Mouse (Mus musculus): ENCODE measurements at regions not wholly inside any gene's neighbourhood (a gene's known extent, or its start where the extent isn't known, plus 50 kb on each side); places are given as distances from the start of the nearest gene placed in this dataset.

- no peak overlapping the region for H3K4me3 ChIP-seq
- no peak overlapping the region for H3K27ac ChIP-seq
- H3K27me3 ChIP-seq, result no peaks in the 10 kb centered on the region
- H3K9ac ChIP-seq, result no peak overlapping the region
- ATAC-seq (ENCODE audit: insufficient number of reproducible peaks, low FRiP score, low TSS enrichment, low read depth), result no peak
- no peak overlapping the region for H3K4me2 ChIP-seq
- H3K9me3 ChIP-seq, result no peaks in the 10 kb centered on the region
- H3K4me1 ChIP-seq, result no peaks in the 10 kb centered on the region
- WGBS, result 86% methylated on average over 1 of the region's 1 CpGs
- no peaks in the 10 kb centered on the region for H3K36me3 ChIP-seq
These were observed 303.3 kb upstream of the Gm12728 start for GRCm38 (mm10) chr4:105486376-105486775.

GRCm38 (mm10) chr4:105496176-105496575, 293.5 kb upstream of the Gm12728 start:
- Histone ChIP-seq H3K4me1 (no peaks in the 10 kb centered on the region), H3K4me3 (no peak overlapping the region), H3K9me3 (no peaks in the 10 kb centered on the region), H3K27me3 (no peaks in the 10 kb centered on the region), H3K4me2 (no peak overlapping the region), H3K9ac (no peak overlapping the region), H3K36me3 (no peaks in the 10 kb centered on the region), H3K27ac (no peak overlapping the region)
- no peak for ATAC-seq (ENCODE audit: insufficient number of reproducible peaks, low FRiP score, low TSS enrichment, low read depth)
- 86% methylated on average over 2 of the region's 2 CpGs for WGBS

- Histone ChIP-seq H3K36me3 (no peaks in the 10 kb centered on the region), H3K9ac (no peak overlapping the region), H3K4me2 (no peak overlapping the region), H3K9me3 (no peaks in the 10 kb centered on the region), H3K27ac (no peak overlapping the region), H3K27me3 (no peaks in the 10 kb centered on the region), H3K4me3 (no peak overlapping the region), H3K4me1 (no peaks in the 10 kb centered on the region)
- ATAC-seq (ENCODE audit: insufficient number of reproducible peaks, low FRiP score, low TSS enrichment, low read depth), result no peak
- 71% methylated on average over 2 of the region's 2 CpGs for WGBS
These were observed 283.5 kb upstream of the Gm12728 start for GRCm38 (mm10) chr4:105506190-105506589.

GRCm38 (mm10) chr4:105507221-105507620, 282.4 kb upstream of the Gm12728 start:
- H3K4me1 ChIP-seq, result no peaks in the 10 kb centered on the region
- no peaks in the 10 kb centered on the region for H3K36me3 ChIP-seq
- no peaks in the 10 kb centered on the region for H3K27me3 ChIP-seq
- H3K4me2 ChIP-seq, result no peak overlapping the region
- no peak overlapping the region for H3K9ac ChIP-seq
- WGBS, result 74% methylated on average over 7 of the region's 7 CpGs
- ATAC-seq (ENCODE audit: insufficient number of reproducible peaks, low FRiP score, low TSS enrichment, low read depth), result no peak
- H3K4me3 ChIP-seq, result no peak overlapping the region
- H3K9me3 ChIP-seq, result no peaks in the 10 kb centered on the region
- no peak overlapping the region for H3K27ac ChIP-seq

- Histone ChIP-seq H3K4me2 (no peak overlapping the region), H3K27ac (no peak overlapping the region), H3K27me3 (no peaks in the 10 kb centered on the region), H3K4me1 (no peaks in the 10 kb centered on the region), H3K36me3 (no peaks in the 10 kb centered on the region), H3K4me3 (no peak overlapping the region), H3K9me3 (no peaks in the 10 kb centered on the region), H3K9ac (no peak overlapping the region)
- no peak for ATAC-seq (ENCODE audit: insufficient number of reproducible peaks, low FRiP score, low TSS enrichment, low read depth)
- 87% methylated on average over 3 of the region's 3 CpGs for WGBS
These were observed 280.6 kb upstream of the Gm12728 start for GRCm38 (mm10) chr4:105509091-105509490.

- no peak overlapping the region for H3K27ac ChIP-seq
- 73% methylated on average over 1 of the region's 1 CpGs for WGBS
- H3K4me2 ChIP-seq, result no peak overlapping the region
- H3K4me3 ChIP-seq, result no peak overlapping the region
- H3K36me3 ChIP-seq, result no peaks in the 10 kb centered on the region
- H3K9ac ChIP-seq, result no peak overlapping the region
- H3K4me1 ChIP-seq, result no peaks in the 10 kb centered on the region
- no peaks in the 10 kb centered on the region for H3K9me3 ChIP-seq
- no peak for ATAC-seq (ENCODE audit: insufficient number of reproducible peaks, low FRiP score, low TSS enrichment, low read depth)
- H3K27me3 ChIP-seq, result no peaks in the 10 kb centered on the region
These were observed 279.3 kb upstream of the Gm12728 start for GRCm38 (mm10) chr4:105510406-105510805.

GRCm38 (mm10) chr4:105525135-105525534, 264.5 kb upstream of the Gm12728 start:
- Histone ChIP-seq H3K4me2 (no peak overlapping the region), H3K4me3 (no peak overlapping the region), H3K36me3 (no peaks in the 10 kb centered on the region), H3K9ac (no peak overlapping the region), H3K27ac (no peak overlapping the region), H3K4me1 (no peaks in the 10 kb centered on the region), H3K27me3 (no peaks in the 10 kb centered on the region), H3K9me3 (no peaks in the 10 kb centered on the region)
- no peak for ATAC-seq (ENCODE audit: insufficient number of reproducible peaks, low FRiP score, low TSS enrichment, low read depth)
- WGBS, result 43% methylated on average over 2 of the region's 2 CpGs

- WGBS, result 34% methylated on average over 7 of the region's 7 CpGs
- no peak overlapping the region for H3K4me3 ChIP-seq
- H3K4me2 ChIP-seq, result no peak overlapping the region
- no peaks in the 10 kb centered on the region for H3K36me3 ChIP-seq
- no peaks in the 10 kb centered on the region for H3K9me3 ChIP-seq
- no peak overlapping the region for H3K27ac ChIP-seq
- no peak for ATAC-seq (ENCODE audit: insufficient number of reproducible peaks, low FRiP score, low TSS enrichment, low read depth)
- H3K27me3 ChIP-seq, result no peaks in the 10 kb centered on the region
- H3K9ac ChIP-seq, result no peak overlapping the region
- no peaks in the 10 kb centered on the region for H3K4me1 ChIP-seq
These were observed 262.9 kb upstream of the Gm12728 start for GRCm38 (mm10) chr4:105526755-105527154.

- no peak for ATAC-seq (ENCODE audit: insufficient number of reproducible peaks, low FRiP score, low TSS enrichment, low read depth)
- Histone ChIP-seq H3K27ac (no peak overlapping the region), H3K27me3 (no peaks in the 10 kb centered on the region), H3K36me3 (no peaks in the 10 kb centered on the region), H3K4me1 (0 out of 2 replicates have a peak, but pooled peaks cover 5% of the 10 kb centered on the region), H3K9me3 (no peaks in the 10 kb centered on the region), H3K9ac (no peak overlapping the region), H3K4me3 (no peak overlapping the region), H3K4me2 (no peak overlapping the region)
- 41% methylated on average over 3 of the region's 3 CpGs for WGBS
These were observed 262.4 kb upstream of the Gm12728 start for GRCm38 (mm10) chr4:105527316-105527715.

GRCm38 (mm10) chr4:105531651-105532425, 257.8 kb upstream of the Gm12728 start:
- WGBS, result 46% methylated on average over 16 of the region's 16 CpGs
- ATAC-seq (ENCODE audit: insufficient number of reproducible peaks, low FRiP score, low TSS enrichment, low read depth), result no peak

GRCm38 (mm10) chr4:105535451-105535850, 254.2 kb upstream of the Gm12728 start:
- Histone ChIP-seq H3K27me3 (no peaks in the 10 kb centered on the region), H3K36me3 (no peaks in the 10 kb centered on the region), H3K4me2 (no peak overlapping the region), H3K9ac (no peak overlapping the region), H3K27ac (no peak overlapping the region), H3K9me3 (no peaks in the 10 kb centered on the region), H3K4me1 (0 out of 2 replicates have a peak, but pooled peaks cover 6% of the 10 kb centered on the region), H3K4me3 (no peak overlapping the region)
- no peak for ATAC-seq (ENCODE audit: insufficient number of reproducible peaks, low FRiP score, low TSS enrichment, low read depth)
- 50% methylated on average over 6 of the region's 6 CpGs for WGBS

More at GRCm38 (mm10) chr4:105531651-105532425, 257.8 kb upstream of the Gm12728 start:
- H3K36me3 ChIP-seq, result no peaks in the 10 kb centered on the region
- no peak overlapping the region for H3K4me3 ChIP-seq
- no peak overlapping the region for H3K4me2 ChIP-seq
- no peaks in the 10 kb centered on the region for H3K27me3 ChIP-seq
- H3K4me1 ChIP-seq, result 0 out of 2 replicates have a peak, but pooled peaks cover 6% of the 10 kb centered on the region
- H3K9me3 ChIP-seq, result no peaks in the 10 kb centered on the region
- no peak overlapping the region for H3K9ac ChIP-seq
- H3K27ac ChIP-seq, result no peak overlapping the region

- Histone ChIP-seq H3K27me3 (no peaks in the 10 kb centered on the region), H3K4me3 (no peak overlapping the region), H3K9ac (no peak overlapping the region), H3K4me2 (no peak overlapping the region), H3K27ac (no peak overlapping the region), H3K4me1 (peaks cover 4% of the 10 kb centered on the region), H3K36me3 (no peaks in the 10 kb centered on the region), H3K9me3 (no peaks in the 10 kb centered on the region)
- WGBS, result 69% methylated on average over 2 of the region's 2 CpGs
- ATAC-seq (ENCODE audit: insufficient number of reproducible peaks, low FRiP score, low TSS enrichment, low read depth), result no peak
These were observed 244.2 kb upstream of the Gm12728 start for GRCm38 (mm10) chr4:105545486-105545885.
